Mouse (Mus musculus): ENCODE data around the gene Ankzf1.

DNA sequence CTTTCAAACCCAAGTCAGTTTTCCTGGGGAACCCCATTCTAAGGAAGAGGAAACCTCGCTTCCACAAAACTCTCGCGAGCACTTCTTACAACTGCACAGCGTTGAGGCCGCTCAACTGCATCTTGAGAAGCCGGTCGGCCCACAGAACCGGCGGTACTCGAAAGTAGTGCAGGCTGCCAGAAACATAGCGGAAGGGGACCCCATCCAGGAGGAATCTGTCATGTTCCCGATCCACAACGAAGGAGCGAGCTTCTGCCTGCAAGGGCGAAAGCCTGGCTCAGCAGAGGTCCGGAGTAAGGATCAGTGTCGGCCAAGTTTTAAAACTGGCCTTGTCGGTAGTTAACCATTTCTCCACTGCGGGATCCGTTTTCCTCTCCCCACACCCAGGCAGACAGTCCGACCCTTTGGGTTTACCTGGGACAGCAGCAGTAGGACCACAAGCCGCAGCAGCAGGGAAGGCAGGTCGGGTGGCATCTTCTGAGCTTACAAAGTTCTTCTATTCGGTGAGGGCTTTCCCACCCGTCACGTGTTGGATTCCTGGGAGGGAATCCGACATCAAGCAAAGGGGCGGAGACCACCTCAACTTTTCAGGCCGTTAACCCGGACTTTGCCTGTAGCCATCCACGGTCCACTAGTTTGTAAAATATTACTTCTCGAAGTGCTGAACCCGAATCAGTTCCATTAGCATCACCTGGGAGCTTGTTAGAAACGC, 17.2 kb downstream of the Ankzf1 start:
- no peak for TF ChIP-seq CTCF (IDR thresholded peaks at IDR 0.05; ENCODE audit: extremely low read depth, insufficient read depth, low read length)
- TF ChIP-seq POLR2A (IDR thresholded peaks at IDR 0.05; ENCODE audit: extremely low read depth, insufficient read depth, low read length): no peak
